Mouse (Mus musculus): ENCODE results near the gene Socs3.

Gene Socs3

DNA sequence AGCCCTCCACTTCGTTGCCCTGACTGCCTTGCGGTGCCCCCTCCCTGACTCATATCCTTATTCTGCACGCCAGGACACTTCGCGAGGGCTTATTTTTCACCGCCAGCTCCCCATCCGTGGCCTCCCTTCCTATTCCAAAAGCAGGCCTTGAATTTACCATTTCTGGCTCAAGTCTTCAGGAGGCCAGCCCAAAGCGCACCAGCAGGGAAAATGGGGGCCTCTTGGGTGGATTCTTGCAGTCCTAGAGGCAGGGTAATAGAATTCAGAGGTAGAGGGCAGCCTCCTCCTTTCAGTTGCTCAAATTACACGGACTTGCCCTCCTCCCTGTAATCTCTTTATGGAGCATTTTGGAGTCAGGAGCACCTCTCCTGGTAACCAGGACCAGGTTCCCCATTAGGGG is 6.0 kb downstream of the Socs3 start:
- in situ Hi-C loops (cut with MboI; ENCODE audit: low pct_unique_long_range_greater_than_20kb in 1 of 2, low sequenced_read_pairs in 2 of 2, unreplicated experiment in 1 of 2): no loop called here

DNA sequence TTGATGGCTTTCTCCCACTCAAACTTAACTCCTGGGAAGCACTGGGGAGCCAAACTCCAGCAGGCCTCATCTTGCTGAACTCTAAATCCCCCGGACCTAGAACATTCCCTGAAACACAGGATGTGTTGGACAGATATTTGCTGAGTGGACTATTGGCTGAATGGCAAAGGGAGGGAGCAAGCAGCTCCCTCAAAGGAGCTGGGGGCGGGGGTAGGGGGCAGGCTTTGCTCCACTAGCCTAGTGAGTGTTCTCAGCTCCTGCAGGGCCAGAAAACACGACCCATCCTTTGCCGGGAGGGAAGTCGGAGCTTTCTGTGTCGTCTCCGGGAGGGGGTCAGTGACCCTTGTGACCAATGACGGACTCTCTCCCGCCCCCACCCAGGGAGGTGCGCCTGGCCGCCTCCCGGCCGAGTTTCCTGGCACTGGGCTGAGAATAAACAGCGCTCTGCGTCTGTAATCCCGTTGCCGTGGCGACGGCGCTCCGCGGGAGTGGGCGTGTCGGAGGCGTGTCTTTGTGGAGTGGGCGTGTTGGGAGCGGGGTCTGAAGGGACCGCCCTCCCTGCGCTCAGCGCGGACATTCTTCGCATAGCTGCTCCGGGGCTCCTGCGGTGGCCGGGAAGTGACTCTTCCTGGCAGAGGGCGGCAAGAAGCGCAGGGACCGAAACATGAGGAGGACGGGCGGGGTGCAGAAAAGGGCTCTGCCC is 6.6 kb downstream of the Socs3 start:
- in situ Hi-C loops (cut with MboI; ENCODE audit: low pct_unique_long_range_greater_than_20kb in 1 of 2, low sequenced_read_pairs in 2 of 2, unreplicated experiment in 1 of 2): no loop called here

DNA sequence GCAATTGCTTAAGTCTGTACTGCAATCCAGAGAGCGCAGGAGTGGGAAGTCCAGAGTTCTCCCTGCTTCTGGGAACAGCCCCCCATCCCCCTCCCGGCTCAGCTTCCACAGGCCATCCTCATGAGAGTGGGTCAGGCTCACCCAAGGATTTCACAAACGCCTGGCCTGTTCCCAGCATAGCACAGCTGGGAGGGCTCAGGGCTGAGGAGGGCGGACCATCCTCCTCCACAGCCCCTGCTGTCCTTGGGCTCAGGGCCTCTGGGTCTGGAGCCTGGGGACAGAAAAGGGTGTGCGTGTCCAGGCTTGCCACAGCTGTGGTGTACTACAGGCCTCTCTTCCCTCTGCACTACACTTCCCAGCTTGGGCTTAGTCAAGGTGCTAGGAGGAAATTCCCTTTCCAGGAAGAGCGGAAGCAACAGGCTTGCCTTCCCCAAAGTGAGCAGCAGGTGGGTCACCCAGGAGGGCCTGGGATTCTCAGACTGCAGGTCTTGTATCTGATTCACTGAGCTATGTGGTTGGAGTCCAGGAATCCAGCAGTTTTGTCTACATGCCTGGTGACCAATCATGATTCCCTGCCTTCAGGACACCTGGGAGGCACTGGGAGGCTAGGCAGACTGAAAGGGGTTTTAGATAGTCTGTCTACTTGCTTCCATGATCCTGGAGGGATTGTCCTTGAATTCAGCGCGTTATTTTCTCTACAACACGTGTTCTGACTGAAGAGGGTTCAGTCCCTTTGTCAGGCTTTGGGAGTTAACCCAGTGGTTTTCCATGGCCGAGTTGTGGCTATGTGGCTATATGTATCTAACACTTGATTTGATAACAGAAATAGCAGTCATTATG is 7.4 kb downstream of the Socs3 start:
- in situ Hi-C loops (cut with MboI; ENCODE audit: low pct_unique_long_range_greater_than_20kb in 1 of 2, low sequenced_read_pairs in 2 of 2, unreplicated experiment in 1 of 2): no loop called here

DNA sequence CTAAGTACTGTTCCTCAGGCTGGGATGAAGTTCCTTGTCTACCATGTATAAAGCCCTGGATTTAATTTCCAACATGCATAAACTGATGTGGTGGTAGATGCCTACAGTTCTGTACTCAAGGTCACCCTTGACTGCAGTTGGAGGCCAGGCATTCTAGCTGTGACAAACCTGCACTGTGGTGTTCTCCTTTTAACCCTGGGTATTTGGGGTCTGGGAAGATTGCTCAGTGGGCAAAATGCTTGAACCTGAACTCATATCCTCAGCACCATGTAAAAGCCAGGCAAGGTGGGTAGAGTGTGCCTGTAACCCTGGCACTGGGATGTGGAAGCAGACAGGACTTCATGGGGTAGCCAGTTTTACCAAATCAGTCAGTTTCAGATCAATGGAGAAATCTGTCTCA is 9.2 kb downstream of the Socs3 start:
- in situ Hi-C loops (cut with MboI; ENCODE audit: low pct_unique_long_range_greater_than_20kb in 1 of 2, low sequenced_read_pairs in 2 of 2, unreplicated experiment in 1 of 2): no loop called here

DNA sequence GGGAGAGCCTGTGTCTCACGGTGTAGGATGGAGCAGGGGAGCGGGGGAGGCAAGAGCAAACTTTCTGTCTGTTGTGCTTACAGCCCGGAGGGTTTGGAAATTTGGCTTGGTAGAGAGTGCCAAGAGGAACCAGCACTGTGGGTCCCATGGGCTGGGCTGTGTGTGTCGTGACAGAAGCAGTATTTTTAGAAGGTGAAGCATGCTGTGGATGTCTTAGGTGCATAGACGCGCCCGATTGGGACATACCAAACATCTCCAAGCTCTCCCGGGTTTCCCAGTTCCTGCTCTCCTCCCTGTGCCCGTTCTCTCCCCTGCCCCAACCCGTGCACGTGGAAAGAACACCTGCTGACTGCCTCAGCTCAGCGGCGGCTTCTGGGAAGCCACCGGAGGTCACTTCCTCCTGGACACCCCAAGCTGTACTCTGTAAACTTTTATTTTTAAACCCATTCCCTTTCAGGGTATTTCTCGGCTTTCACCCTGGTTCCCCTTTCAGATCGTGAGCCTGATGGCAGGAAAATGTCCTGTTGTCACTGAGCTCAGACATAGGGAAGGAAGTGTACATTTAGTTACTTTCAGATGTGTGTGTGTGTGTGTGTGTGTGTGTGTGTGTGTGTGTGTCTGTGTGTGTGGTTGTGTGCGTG is 10.0 kb downstream of the Socs3 start:
- in situ Hi-C loops (cut with MboI; ENCODE audit: low pct_unique_long_range_greater_than_20kb in 1 of 2, low sequenced_read_pairs in 2 of 2, unreplicated experiment in 1 of 2): no loop called here

DNA sequence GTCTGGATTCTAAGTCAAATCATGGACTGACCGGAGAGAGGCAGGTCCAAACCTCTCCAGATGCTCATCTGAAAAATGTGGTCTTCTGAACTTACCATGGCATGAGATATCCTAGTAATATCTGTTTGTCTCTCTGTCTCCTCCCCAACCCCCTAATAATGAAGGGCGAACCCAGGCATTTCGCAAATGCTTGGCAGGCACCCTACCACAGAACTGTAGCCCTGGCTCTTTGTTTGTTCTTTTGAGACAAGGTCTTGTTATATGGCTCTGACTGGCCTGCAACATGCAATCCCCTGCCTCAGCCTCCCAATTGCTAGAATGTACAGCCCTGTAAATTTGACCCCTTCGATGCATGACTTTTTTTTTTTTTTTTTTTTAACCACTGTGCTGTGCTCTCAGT is 10.7 kb downstream of the Socs3 start:
- in situ Hi-C loops (cut with MboI; ENCODE audit: low pct_unique_long_range_greater_than_20kb in 1 of 2, low sequenced_read_pairs in 2 of 2, unreplicated experiment in 1 of 2): no loop called here

DNA sequence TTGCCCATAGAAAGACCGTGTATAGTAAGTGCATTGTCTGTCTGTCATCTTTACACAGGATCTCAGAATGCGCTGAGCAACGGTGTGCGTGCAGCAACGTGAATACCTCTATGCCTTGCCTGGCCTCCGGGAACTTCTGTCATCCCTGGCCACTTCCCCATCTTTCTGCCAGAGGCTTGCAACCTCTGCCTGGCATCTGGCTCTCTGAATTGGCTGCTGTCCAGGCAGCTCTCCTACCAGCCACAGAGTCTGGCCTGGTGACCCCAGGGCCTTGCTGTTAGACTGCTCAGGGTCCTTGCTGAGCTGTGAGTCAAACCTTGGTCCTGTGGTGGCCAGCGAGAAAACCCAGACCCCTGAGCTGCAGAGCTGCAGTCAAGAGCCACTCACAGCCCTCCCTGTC is 11.7 kb downstream of the Socs3 start:
- in situ Hi-C loops (cut with MboI; ENCODE audit: low pct_unique_long_range_greater_than_20kb in 1 of 2, low sequenced_read_pairs in 2 of 2, unreplicated experiment in 1 of 2): no loop called here

DNA sequence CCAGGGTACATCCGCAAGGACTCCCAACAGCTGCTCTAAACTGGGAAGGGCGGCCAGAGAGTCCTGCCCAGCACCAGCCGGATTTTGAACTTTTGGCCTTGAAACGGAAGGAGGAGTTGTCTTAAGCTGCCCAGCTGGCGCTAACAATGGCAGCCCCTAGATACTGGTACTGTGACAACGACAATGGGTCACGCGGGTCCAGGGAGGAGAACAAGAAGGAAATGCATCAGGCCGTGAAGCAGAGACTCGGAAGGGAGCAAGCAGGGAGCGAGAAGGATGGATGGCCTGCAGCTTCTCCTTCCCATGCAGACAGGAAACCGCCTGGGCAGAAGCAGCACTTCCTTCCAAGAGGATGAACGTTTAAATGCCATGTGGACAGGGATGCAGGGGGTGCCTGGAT is 14.2 kb downstream of the Socs3 start:
- in situ Hi-C loops (cut with MboI; ENCODE audit: low pct_unique_long_range_greater_than_20kb in 1 of 2, low sequenced_read_pairs in 2 of 2, unreplicated experiment in 1 of 2): no loop called here

DNA sequence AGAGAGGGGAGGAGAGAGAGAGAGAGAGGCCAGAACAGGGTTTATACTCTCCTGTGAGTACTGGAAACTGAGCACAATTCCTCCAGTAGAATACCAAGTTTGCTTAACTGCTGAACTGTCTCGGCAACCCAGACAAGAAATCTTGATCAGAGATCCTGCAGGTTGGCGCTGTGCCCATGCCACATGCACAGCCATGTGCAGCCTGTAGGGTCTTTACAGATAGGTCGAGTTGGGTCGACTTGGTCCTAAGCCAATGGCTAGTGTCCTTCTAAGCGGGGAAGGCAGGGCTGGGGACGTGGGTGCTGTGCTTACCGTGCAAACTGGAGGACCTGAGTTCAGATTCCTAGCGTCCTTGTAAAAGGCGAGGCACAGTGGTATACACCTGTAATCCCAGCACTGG is 15.0 kb downstream of the Socs3 start:
- in situ Hi-C loops (cut with MboI; ENCODE audit: low pct_unique_long_range_greater_than_20kb in 1 of 2, low sequenced_read_pairs in 2 of 2, unreplicated experiment in 1 of 2): no loop called here

DNA sequence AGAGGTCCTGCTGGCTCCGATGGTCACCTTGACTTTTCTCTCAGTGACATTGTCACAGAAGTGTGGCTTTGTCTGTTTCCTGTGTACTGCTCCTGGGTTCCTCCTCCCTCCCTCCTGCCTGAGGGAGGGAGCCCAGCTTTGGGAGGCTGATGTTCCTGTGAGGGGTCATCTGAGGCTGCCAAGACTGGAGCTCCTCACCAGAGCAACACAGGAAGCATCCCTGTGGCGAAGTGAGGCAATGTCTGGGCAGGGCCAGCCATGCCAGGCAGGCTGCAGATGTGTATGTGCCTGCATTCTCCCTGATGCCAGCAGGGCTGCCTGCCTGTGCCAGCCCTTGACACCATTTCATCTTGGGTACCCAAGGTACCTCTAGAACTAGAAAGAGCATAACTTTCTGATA is 15.8 kb downstream of the Socs3 start:
- in situ Hi-C loops (cut with MboI; ENCODE audit: low pct_unique_long_range_greater_than_20kb in 1 of 2, low sequenced_read_pairs in 2 of 2, unreplicated experiment in 1 of 2): no loop called here

DNA sequence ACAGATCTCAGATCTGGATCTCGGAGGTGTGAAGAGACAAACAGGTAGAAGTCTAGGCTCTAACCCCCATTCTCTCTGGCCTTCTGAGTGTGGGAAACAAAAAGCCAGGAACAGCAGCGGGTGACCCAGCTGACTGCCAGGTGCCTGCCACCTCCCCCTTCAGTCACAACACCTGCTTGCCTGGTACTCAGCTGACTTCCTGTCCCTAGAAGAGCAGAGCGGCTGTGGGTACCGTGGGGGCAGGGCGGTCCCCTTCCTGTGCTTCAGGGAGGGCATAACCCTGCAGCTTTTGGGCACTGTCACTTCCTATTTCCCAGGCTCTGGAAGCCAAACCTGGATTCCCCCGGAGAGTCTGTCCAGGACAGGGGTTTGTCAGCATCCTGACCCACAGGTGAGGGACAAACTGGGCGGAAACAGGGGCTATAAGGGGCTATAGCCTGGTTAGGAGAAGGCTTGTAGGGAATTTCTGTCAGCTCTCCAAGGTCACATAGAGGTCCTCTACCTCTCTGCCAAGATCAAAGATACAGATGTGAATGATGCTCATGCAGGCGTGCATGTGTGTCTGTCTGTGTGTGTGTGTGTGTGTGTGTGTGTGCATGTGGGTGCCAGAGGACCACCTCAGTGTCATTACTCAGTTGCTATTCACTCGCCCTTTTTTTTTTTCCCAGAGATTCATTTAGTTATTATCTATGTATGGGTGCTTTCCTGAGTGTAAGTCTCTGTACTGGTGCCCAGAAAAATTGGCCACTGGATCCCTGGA is 17.5 kb downstream of the Socs3 start:
- in situ Hi-C loops (cut with MboI; ENCODE audit: low pct_unique_long_range_greater_than_20kb in 1 of 2, low sequenced_read_pairs in 2 of 2, unreplicated experiment in 1 of 2): no loop called here

DNA sequence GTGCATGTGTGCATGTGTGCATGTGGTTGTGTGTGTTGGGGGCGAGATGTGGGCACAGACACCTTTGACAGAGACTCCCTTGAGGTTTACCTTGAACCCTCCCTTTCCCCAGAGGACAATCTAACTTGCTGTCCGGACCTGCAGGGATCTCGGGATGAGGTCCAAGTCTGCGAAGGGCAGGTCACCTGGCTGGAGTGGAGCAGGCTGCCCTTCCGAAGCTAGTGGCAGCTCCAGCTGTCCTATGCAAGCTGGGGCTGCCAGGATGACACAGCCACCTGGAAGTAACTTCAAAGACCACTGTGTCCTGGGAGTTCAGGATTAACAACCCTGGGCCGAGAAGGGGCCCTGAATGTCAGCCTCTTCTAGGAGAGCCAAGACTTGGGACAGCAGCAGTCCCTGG is 18.5 kb downstream of the Socs3 start:
- in situ Hi-C loops (cut with MboI; ENCODE audit: low pct_unique_long_range_greater_than_20kb in 1 of 2, low sequenced_read_pairs in 2 of 2, unreplicated experiment in 1 of 2): no loop called here

DNA sequence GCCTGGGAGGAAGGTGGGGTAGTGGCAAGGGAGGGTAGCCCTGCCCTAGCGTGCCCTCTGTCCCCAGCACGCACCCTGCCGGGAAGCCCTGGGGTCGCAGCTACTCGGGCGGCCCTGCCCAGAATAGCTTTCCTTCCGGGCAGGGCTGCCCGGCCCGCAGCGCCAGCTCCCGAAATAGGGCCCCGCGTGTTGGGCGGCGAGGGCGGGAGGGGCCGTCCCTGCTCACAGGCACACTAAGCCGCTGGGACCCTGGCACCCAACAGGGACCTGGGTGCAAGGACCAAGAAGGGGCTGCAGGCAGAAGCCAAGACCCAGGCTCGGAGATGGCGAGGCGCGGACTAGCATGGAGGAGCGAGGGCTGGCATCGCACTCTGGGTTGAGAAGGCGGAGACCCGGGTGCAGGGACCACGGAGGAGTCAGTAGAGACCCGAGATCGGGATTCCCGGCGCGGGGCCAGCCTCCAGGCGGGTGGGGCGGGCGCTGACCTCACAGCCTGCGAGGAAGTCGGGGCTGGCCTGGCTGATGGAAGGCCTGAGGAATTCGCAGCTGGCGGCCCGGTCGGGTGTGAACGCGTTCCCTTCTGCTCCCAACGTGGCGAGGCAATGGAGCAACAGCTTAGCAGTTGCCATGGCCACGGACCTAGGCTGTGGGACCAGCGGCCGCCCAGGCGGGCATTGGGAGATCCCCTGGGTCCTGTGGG is 20.3 kb downstream of the Socs3 start:
- in situ Hi-C loops (cut with MboI; ENCODE audit: low pct_unique_long_range_greater_than_20kb in 1 of 2, low sequenced_read_pairs in 2 of 2, unreplicated experiment in 1 of 2): no loop called here

DNA sequence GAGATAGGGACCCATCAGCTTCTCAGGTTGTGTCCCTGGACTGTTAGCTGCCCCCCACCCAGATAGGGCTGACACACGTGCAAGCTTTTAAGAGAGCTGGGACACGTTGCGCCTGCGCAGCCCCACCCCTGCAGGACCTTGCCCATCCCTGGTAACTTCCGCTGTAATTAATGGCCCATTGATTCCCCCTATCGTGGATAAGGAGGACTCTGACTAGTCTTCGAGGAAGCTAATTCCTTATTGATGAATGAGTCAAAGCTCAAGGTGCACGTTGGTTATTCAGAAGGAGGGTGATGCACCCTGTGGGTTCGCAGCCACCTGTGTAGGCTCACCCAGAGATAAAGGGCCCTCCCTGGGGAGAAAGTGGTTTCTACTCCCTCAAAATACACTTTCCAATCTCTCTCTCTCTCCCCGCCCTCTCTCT is 22.8 kb downstream of the Socs3 start:
- in situ Hi-C loops (cut with MboI; ENCODE audit: low pct_unique_long_range_greater_than_20kb in 1 of 2, low sequenced_read_pairs in 2 of 2, unreplicated experiment in 1 of 2): no loop called here

DNA sequence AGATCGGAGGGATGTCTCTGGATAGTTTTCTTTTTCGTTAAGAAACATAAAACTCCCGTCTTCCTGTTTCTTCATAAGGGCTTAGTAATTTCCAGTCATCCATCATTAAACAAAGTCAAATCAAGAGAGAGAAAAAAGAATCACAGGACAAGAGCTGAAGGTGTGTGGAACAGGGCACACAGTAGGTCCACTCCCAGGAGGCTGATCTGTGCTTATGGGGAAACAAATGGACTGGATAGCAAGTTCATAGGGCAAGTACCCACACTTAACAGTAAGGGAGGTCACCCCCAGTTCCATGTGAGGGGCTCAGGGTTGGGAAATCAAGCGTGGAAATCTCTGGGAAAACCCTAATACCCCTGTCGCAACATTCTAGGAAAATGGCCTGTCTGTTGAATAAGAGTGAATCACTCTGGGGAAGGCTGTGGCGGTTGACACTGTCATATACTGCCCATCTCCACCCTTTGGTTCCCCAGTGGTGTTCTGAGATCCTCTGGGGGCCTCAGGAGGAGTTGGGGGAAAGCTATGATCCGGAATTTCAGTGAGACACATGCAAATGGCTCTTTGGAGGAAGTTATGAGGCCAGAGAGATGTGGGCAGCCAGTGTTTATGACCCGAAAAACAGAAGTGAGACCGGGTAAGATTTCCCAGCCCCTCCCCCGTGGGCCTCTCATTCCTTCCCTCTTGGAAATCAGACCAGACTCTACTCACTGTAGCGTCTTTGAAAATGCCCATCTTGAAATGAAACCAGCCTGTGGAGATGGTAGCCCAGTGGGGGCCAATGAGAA is 23.5 kb downstream of the Socs3 start:
- in situ Hi-C loops (cut with MboI; ENCODE audit: low pct_unique_long_range_greater_than_20kb in 1 of 2, low sequenced_read_pairs in 2 of 2, unreplicated experiment in 1 of 2): no loop called here

DNA sequence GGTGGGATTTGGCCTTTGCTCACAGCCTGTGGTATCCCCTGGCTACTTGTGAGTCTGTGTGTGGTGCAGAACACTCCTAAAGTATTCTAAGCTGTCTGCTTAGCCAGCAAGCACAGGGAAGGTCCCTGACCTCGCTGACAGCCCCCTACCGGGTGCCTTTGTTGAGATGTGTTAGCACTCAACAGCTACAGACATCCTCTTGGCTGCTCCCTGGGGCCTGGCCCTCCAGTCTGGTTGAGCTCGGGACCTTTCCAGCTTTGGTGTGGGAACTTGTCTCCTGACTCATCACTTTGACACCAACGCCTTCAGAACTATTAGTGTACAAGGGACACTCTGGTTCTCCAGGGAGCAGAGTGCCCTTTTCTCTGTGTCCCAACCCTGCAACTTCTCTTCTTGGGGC is 28.0 kb downstream of the Socs3 start:
- in situ Hi-C loops (cut with MboI; ENCODE audit: low pct_unique_long_range_greater_than_20kb in 1 of 2, low sequenced_read_pairs in 2 of 2, unreplicated experiment in 1 of 2): no loop called here

DNA sequence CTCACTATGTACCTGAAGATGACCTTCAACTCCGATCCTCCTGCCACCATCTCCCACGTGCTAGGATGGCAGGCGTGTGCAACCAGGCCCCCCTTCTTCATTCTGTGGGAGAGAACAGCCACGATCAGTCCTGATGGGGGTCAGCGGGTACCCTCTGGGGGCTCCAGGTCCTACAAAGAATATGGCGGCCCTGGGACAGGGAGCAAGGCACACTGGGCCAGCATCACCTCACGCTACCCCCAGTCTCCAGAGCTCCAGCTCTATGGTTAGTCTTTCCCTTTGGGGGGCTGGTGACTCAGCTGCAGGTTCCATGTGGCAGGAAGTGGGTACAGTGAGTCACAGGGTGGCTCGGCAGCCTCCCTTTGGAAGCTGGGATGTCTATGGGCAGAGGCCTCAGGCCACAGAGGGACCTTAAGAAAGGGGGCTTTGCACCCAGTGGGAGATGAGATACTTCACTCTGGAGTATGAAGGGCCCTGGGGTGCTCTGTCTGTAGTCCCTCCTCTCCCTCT is 28.5 kb downstream of the Socs3 start:
- in situ Hi-C loops (cut with MboI; ENCODE audit: low pct_unique_long_range_greater_than_20kb in 1 of 2, low sequenced_read_pairs in 2 of 2, unreplicated experiment in 1 of 2): no loop called here

DNA sequence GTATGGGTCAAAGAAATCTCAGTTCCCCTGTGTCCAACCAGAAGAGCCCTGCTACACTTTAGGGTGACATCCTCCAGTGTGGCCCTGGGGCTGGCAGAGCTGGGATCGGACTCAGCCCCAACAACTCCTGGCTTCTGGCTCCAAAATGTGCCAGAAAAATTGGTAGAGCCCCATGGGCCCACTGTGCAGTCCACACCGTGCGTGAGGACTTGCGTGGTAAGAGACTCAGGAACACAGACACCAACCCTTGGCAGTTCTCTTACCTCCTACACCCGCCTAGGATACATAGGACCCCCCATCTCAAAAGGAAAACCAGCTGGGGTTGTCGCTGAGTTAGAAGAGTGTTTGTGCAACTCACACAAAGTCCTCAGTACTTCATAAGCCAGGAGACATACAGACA is 29.0 kb downstream of the Socs3 start:
- in situ Hi-C loops (cut with MboI; ENCODE audit: low pct_unique_long_range_greater_than_20kb in 1 of 2, low sequenced_read_pairs in 2 of 2, unreplicated experiment in 1 of 2): no loop called here

Data from mouse embryonic stem cell (cell line).